Mouse (Mus musculus) kidney, postnatal 0 days (tissue): ENCODE data around the gene Cmas. TPM values are rescaled to one million over a fixed set of nuclear protein-coding genes. Genes with fewer than 3 reads are reported as not detected.

ENCODE experiments used
- ATAC-seq: fragments of 200-750 bp; cut with Nextera tagmentation; replicated peaks from 2 replicates; pipeline ENCODE4 v1.8.0; 2017; ENCODE audit warnings: low read depth, moderate number of reproducible peaks, moderate TSS enrichment, moderate library complexity; ENCODE audit not compliant: low FRiP score
- DNase-seq: peaks from one replicate; pipeline ENCODE4 v3.0.0-alpha.2; 2016; ENCODE audit warnings: low spot score
- H3K27ac ChIP-seq: fragments of 300-500 bp; sonication (generic); 2 replicates; pipeline ENCODE4 v1.5.1; 2014; ENCODE audit warnings: mild to moderate bottlenecking
- H3K27me3 ChIP-seq: fragments of 300-500 bp; sonication (generic); 2 replicates; pipeline ENCODE4 v1.6.1; 2014; ENCODE audit warnings: low read length, mixed read lengths; ENCODE audit not compliant: insufficient read depth
- H3K36me3 ChIP-seq: fragments of 300-500 bp; sonication (generic); 2 replicates; pipeline ENCODE4 v1.6.1; 2014; ENCODE audit warnings: low read length, mixed read lengths; ENCODE audit not compliant: insufficient read depth
- H3K4me1 ChIP-seq: fragments of 300-500 bp; sonication (generic); replicated peaks from 2 replicates; pipeline ENCODE4 v1.6.1; 2014; ENCODE audit warnings: antibody characterized with exemption, low read length, mixed read lengths; ENCODE audit not compliant: insufficient read depth
- H3K4me2 ChIP-seq: fragments of 300-500 bp; sonication (generic); 2 replicates; pipeline ENCODE4 v1.6.1; 2014; ENCODE audit warnings: mild to moderate bottlenecking, low read length, moderate library complexity, mixed read lengths
- H3K4me3 ChIP-seq: fragments of 300-500 bp; sonication (generic); replicated peaks from 2 replicates; pipeline ENCODE4 v1.5.1; 2014; ENCODE audit warnings: low read depth, low read length
- H3K9ac ChIP-seq: fragments of 300-500 bp; sonication (generic); 2 replicates; pipeline ENCODE4 v1.6.1; 2014; ENCODE audit warnings: low read depth, low read length
- H3K9me3 ChIP-seq: fragments of 300-500 bp; sonication (generic); replicated peaks from 2 replicates; pipeline ENCODE4 v1.6.1; 2016; ENCODE audit warnings: low read length, inconsistent platforms, mixed read lengths
- CTCF ChIP-seq: IDR thresholded peaks from 2 replicates; pipeline ENCODE4 v1.5.1; 2016; ENCODE audit warnings: antibody characterized with exemption, low read depth, mild to moderate bottlenecking, moderate library complexity
- WGBS: fragments of 180-500 bp; shearing (Covaris S2); extraction: QIAGEN DNeasy Blood & Tissue Kit; methylation state at CpG from one replicate; pipeline ENCODE4 v1.1.7; 2014; 5-methylcytosine and 5-hydroxymethylcytosine counted together
- polyA plus RNA-seq: library from polyadenylated mRNA; unstranded; fragments of >200 nt; fragmentation: Nextera tagmentation; extraction: Ambion mirVana; gene quantifications from 2 replicates; pipeline ENCODE4 v1.2.1, GENCODE M21; 2015

The Cmas gene
- polyA plus RNA-seq, 1 experiment from 2014 or later, result 63.2 TPM

DNA sequence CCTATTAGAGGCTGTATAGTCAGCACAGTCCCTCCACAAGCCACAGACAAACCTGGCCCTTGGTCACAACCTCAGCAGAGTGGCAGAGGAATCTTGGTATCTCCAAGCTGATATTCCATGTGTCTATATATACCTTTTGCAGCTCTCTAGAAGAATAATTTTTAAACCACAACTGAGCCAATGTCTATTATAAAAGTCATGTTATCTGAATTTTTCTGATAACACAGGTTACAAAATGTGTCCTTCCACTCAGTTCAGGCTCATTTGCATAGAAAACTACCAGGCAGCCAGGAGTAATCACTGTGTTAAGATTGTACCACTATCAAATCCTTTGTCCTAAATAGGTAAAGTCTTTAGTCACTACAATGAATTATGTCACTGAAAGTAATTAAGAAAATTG is 47.9 kb downstream of the Cmas start, which contains the start of gene Sult6b2:
Gene Sult6b2, minus strand, starts transcription at position 101 of the 400 bp plus-strand sequence.
- TF ChIP-seq CTCF, result no peak
- DNase-seq (no peak), ATAC-seq (no peak)
- Histone ChIP-seq H3K4me1 (0 out of 2 replicates have a peak, but pooled peaks cover 3% of the 10 kb centered on the region), H3K27ac (no peak within 1 kb of the TSS), H3K27me3 (no peaks in the 10 kb centered on the region), H3K4me3 (no peak within 1 kb of the TSS), H3K9me3 (no peaks in the 10 kb centered on the region), H3K9ac (no peak within 1 kb of the TSS), H3K4me2 (no peak within 1 kb of the TSS), H3K36me3 (no peaks in the 10 kb centered on the region)

DNA sequence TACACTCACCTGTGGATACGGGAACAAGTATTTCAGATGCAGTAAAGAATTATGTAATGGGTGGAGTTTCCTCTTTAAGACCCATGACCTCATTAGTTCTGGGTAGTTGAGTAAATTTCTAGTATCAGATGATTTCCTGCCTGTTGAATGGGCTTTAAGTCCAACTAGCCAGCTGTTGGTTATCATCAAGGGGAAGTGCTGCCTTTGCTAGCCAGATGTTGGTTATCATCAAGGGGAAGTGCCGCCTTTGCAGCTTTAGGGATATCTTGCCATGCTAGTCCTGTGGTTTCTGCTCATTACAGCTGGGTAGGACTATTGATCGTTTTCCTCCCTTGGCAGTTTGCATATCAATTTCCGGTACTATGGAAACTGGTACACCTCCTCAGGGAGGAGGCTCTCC is 49.8 kb downstream of the Cmas start:
- H3K4me1 ChIP-seq, result 0 out of 2 replicates have a peak, but pooled peaks cover 3% of the 10 kb centered on the region
- H3K9me3 ChIP-seq, result no peaks in the 10 kb centered on the region
- TF ChIP-seq CTCF, result no peak
- H3K36me3 ChIP-seq, result no peaks in the 10 kb centered on the region
- no peak for DNase-seq
- WGBS, result 67% methylated on average over 4 of the region's 4 CpGs
- no peak overlapping the region for H3K4me3 ChIP-seq
- no peak overlapping the region for H3K9ac ChIP-seq
- H3K4me2 ChIP-seq, result no peak overlapping the region
- no peak for ATAC-seq
- no peaks in the 10 kb centered on the region for H3K27me3 ChIP-seq
- H3K27ac ChIP-seq, result no peak overlapping the region

GRCm38 (mm10) chr6:142809373-142810098 is 53.0 kb downstream of the Cmas start:
- H3K36me3 ChIP-seq, result no peaks in the 10 kb centered on the region
- H3K4me2 ChIP-seq, result no peak overlapping the region
- DNase-seq, result no peak
- no peaks in the 10 kb centered on the region for H3K4me1 ChIP-seq
- 33% methylated on average over 6 of the region's 6 CpGs for WGBS
- no peak overlapping the region for H3K4me3 ChIP-seq
- no peak for ATAC-seq
- H3K27ac ChIP-seq, result no peak overlapping the region
- no peak overlapping the region for H3K9ac ChIP-seq
- H3K9me3 ChIP-seq, result no peaks in the 10 kb centered on the region
- no peak for TF ChIP-seq CTCF
- no peaks in the 10 kb centered on the region for H3K27me3 ChIP-seq

- 73% methylated on average over 6 of the region's 6 CpGs for WGBS
Observed at GRCm38 (mm10) chr6:142810239-142810638, 53.8 kb downstream of the Cmas start.

GRCm38 (mm10) chr6:142812969-142813368 is 56.5 kb downstream of the Cmas start:
- no peaks in the 10 kb centered on the region for H3K4me1 ChIP-seq
- TF ChIP-seq CTCF, result no peak
- H3K4me3 ChIP-seq, result no peak overlapping the region
- WGBS, result 87% methylated on average over 5 of the region's 5 CpGs
- H3K9ac ChIP-seq, result no peak overlapping the region
- H3K27me3 ChIP-seq, result no peaks in the 10 kb centered on the region
- no peak overlapping the region for H3K27ac ChIP-seq
- H3K36me3 ChIP-seq, result no peaks in the 10 kb centered on the region
- ATAC-seq (no peak), DNase-seq (no peak)
- H3K9me3 ChIP-seq, result no peaks in the 10 kb centered on the region
- no peak overlapping the region for H3K4me2 ChIP-seq

More at GRCm38 (mm10) chr6:142810239-142810638, 53.8 kb downstream of the Cmas start:
- H3K4me2 ChIP-seq, result no peak overlapping the region
- no peak overlapping the region for H3K9ac ChIP-seq
- H3K27me3 ChIP-seq, result no peaks in the 10 kb centered on the region
- DNase-seq, result no peak
- no peaks in the 10 kb centered on the region for H3K4me1 ChIP-seq
- no peaks in the 10 kb centered on the region for H3K36me3 ChIP-seq
- TF ChIP-seq CTCF, result no peak
- H3K9me3 ChIP-seq, result no peaks in the 10 kb centered on the region
- no peak overlapping the region for H3K4me3 ChIP-seq
- ATAC-seq, result no peak
- H3K27ac ChIP-seq, result no peak overlapping the region

- peak overlapping the region; percentile 54 for H3K4me2 ChIP-seq
- peak overlapping the region; percentile 33 for H3K4me3 ChIP-seq
- ATAC-seq (0 out of 2 replicates have a peak, but pooled peaks have one; percentile 41), DNase-seq (no peak)
- WGBS, result 46% methylated on average over 10 of the region's 10 CpGs
- TF ChIP-seq CTCF, result no peak
- no peak overlapping the region for H3K27ac ChIP-seq
- no peaks in the 10 kb centered on the region for H3K9me3 ChIP-seq
- no peaks in the 10 kb centered on the region for H3K4me1 ChIP-seq
- H3K36me3 ChIP-seq, result no peaks in the 10 kb centered on the region
- no peak overlapping the region for H3K9ac ChIP-seq
- no peaks in the 10 kb centered on the region for H3K27me3 ChIP-seq
Observed at GRCm38 (mm10) chr6:142814011-142814410, 57.5 kb downstream of the Cmas start.

GRCm38 (mm10) chr6:142814495-142814921 is 58.0 kb downstream of the Cmas start:
- Histone ChIP-seq H3K4me3 (peak overlapping the region; percentile 33), H3K9me3 (no peaks in the 10 kb centered on the region), H3K9ac (no peak overlapping the region), H3K4me1 (no peaks in the 10 kb centered on the region), H3K27ac (no peak overlapping the region), H3K4me2 (peak overlapping the region; percentile 54), H3K36me3 (no peaks in the 10 kb centered on the region), H3K27me3 (no peaks in the 10 kb centered on the region)
- WGBS, result under 1% methylated on average over 15 of the region's 15 CpGs
- peak; percentile 62 for ATAC-seq
- peak; percentile 96 for DNase-seq
- TF ChIP-seq CTCF, result peak; percentile 92
